Mouse (Mus musculus): ENCODE data around the gene Orc1. TPM values are rescaled to one million over a fixed set of nuclear protein-coding genes. Genes with fewer than 3 reads are reported as not detected.

Orc1 gene
- polyA plus RNA-seq, 1 experiment from 2014 or later, result 7.2 TPM

- no peaks in the 10 kb centered on the region for H3K4me1 ChIP-seq (replicated peaks)
- H3K9ac ChIP-seq, result no peak overlapping the region
- no peak overlapping the region for H3K4me2 ChIP-seq
- no peaks in the 10 kb centered on the region for H3K9me3 ChIP-seq (replicated peaks)
- no peak overlapping the region for H3K27ac ChIP-seq (ENCODE audit: poor library complexity, severe bottlenecking)
- peaks cover 70% of the 10 kb centered on the region for H3K36me3 ChIP-seq
- no peaks in the 10 kb centered on the region for H3K27me3 ChIP-seq (replicated peaks)
- no peak for ATAC-seq (ENCODE audit: insufficient number of reproducible peaks, low FRiP score)
- H3K4me3 ChIP-seq, result no peak overlapping the region
These were observed 55.9 kb downstream of the Orc1 start for GRCm38 (mm10) chr4:108635101-108635500.

- H3K36me3 ChIP-seq, result peaks cover 65% of the 10 kb centered on the region
These were observed 58.5 kb downstream of the Orc1 start for GRCm38 (mm10) chr4:108637721-108638120.

GRCm38 (mm10) chr4:108638752-108639151, 59.5 kb downstream of the Orc1 start:
- no peaks in the 10 kb centered on the region for H3K4me1 ChIP-seq (replicated peaks)
- 65% methylated on average over 5 of the region's 5 CpGs for WGBS
- H3K27ac ChIP-seq (ENCODE audit: poor library complexity, severe bottlenecking), result no peak overlapping the region
- H3K4me2 ChIP-seq, result no peak overlapping the region
- H3K9me3 ChIP-seq (replicated peaks), result no peaks in the 10 kb centered on the region
- no peak overlapping the region for H3K4me3 ChIP-seq
- H3K27me3 ChIP-seq (replicated peaks), result no peaks in the 10 kb centered on the region
- no peak overlapping the region for H3K9ac ChIP-seq
- H3K36me3 ChIP-seq, result peaks cover 62% of the 10 kb centered on the region
- no peak for ATAC-seq (ENCODE audit: insufficient number of reproducible peaks, low FRiP score)

More at GRCm38 (mm10) chr4:108637721-108638120, 58.5 kb downstream of the Orc1 start:
- Histone ChIP-seq H3K9me3 (replicated peaks) (no peaks in the 10 kb centered on the region), H3K4me1 (replicated peaks) (no peaks in the 10 kb centered on the region), H3K4me3 (no peak overlapping the region), H3K9ac (no peak overlapping the region), H3K27ac (ENCODE audit: poor library complexity, severe bottlenecking) (no peak overlapping the region), H3K27me3 (replicated peaks) (no peaks in the 10 kb centered on the region), H3K4me2 (no peak overlapping the region)
- WGBS, result 91% methylated on average over 3 of the region's 3 CpGs
- no peak for ATAC-seq (ENCODE audit: insufficient number of reproducible peaks, low FRiP score)

GRCm38 (mm10) chr4:108664407-108664806, 85.2 kb downstream of the Orc1 start:
- no peaks in the 10 kb centered on the region for H3K27me3 ChIP-seq (replicated peaks)
- WGBS, result 60% methylated on average over 2 of the region's 2 CpGs

More at GRCm38 (mm10) chr4:108664407-108664806, 85.2 kb downstream of the Orc1 start:
- Histone ChIP-seq H3K9me3 (replicated peaks) (no peaks in the 10 kb centered on the region), H3K4me2 (no peak overlapping the region), H3K4me1 (replicated peaks) (no peaks in the 10 kb centered on the region), H3K36me3 (peaks cover 8% of the 10 kb centered on the region), H3K4me3 (no peak overlapping the region), H3K27ac (ENCODE audit: poor library complexity, severe bottlenecking) (no peak overlapping the region), H3K9ac (no peak overlapping the region)
- no peak for ATAC-seq (ENCODE audit: insufficient number of reproducible peaks, low FRiP score)

Other genes with a start within 250 kb of the Orc1 start
- 1.1 and 1.4 TPM in 2 replicates for gene Shisal2a, start 196.1 kb upstream of the Orc1 start, polyA plus RNA-seq (2016; fragmentation: Nextera tagmentation; extraction: Ambion mirVana)
- 66.1 and 67.6 TPM in 2 replicates for gene Gpx7, start 172.5 kb upstream of the Orc1 start, polyA plus RNA-seq (2016; fragmentation: Nextera tagmentation; extraction: Ambion mirVana)
- gene Tut4, start 120.0 kb upstream of the Orc1 start, polyA plus RNA-seq (2016; fragmentation: Nextera tagmentation; extraction: Ambion mirVana), result 54.4 and 61.2 TPM in 2 replicates
- gene Prpf38a, start 87 bp upstream of the Orc1 start, polyA plus RNA-seq (2016; fragmentation: Nextera tagmentation; extraction: Ambion mirVana), result 58.3 and 61.2 TPM in 2 replicates
- 18.9 and 19.3 TPM in 2 replicates for gene Cc2d1b, start 40.5 kb downstream of the Orc1 start, polyA plus RNA-seq (2016; fragmentation: Nextera tagmentation; extraction: Ambion mirVana)
- 1.1 and 1.9 TPM in 2 replicates for gene 3110021N24Rik, start 140.2 kb downstream of the Orc1 start, polyA plus RNA-seq (2016; fragmentation: Nextera tagmentation; extraction: Ambion mirVana)
- gene Zfyve9, start 201.4 kb downstream of the Orc1 start, polyA plus RNA-seq (2016; fragmentation: Nextera tagmentation; extraction: Ambion mirVana), result 3.6 TPM in 2 replicates